Comparison of ENCODE assay signal across 12 mouse cellular contexts in genomic region chr14:76032671-76033136, GRCm38 (mm10). TPM values are rescaled to one million over a fixed set of nuclear protein-coding genes. Genes with fewer than 3 reads are reported as not detected.
A peak's percentile ranks its signal among the peaks of the same experiment; 100 is the strongest.
DNase-seq lines count a peak whose midpoint lies in the region; ATAC-seq and TF ChIP-seq lines count a peak whose summit lies in the region.
"Had no signal": no experiment of that assay in that cellular context is flagged by ENCODE, and none has a peak within 500 bp of the region (broad histone marks: within the 10 kb centered on the region; RNA-seq: fewer than 3 reads in every experiment).

No protein-coding gene starts in this region.

- peak overlapping the region; percentile 82 for H3K27ac ChIP-seq in hindbrain, embryonic 10.5 days
- peak overlapping the region; percentile 86 for H3K27ac ChIP-seq in midbrain, embryonic 11.5 days (ENCODE audit: low read depth, low read length)
- no peak overlapping the region for H3K27ac ChIP-seq in lung, postnatal 0 days (ENCODE audit: low read length)
- no peak overlapping the region for H3K27ac ChIP-seq in kidney, embryonic 15.5 days
- H3K27ac ChIP-seq: heart, embryonic 15.5 days had no signal

- TF ChIP-seq CTCF in lung, postnatal 0 days (IDR thresholded peaks at IDR 0.05) = no peak

- H3K4me2 ChIP-seq in midbrain, embryonic 11.5 days = peak overlapping the region; percentile 30
- no peak overlapping the region for H3K4me2 ChIP-seq in lung, postnatal 0 days (replicated peaks; ENCODE audit: low read depth, low read length)
- no peak overlapping the region for H3K4me2 ChIP-seq in kidney, embryonic 15.5 days
- H3K4me2 ChIP-seq: heart, embryonic 15.5 days; lung, embryonic 14.5 days had no signal

- H3K4me1 ChIP-seq in hindbrain, embryonic 10.5 days (replicated peaks) = peaks cover 44% of the 10 kb centered on the region
- H3K4me1 ChIP-seq in midbrain, embryonic 11.5 days (ENCODE audit: control insufficient read depth, insufficient read depth, low read length) = peaks cover 28% of the 10 kb centered on the region
- H3K4me1 ChIP-seq in lung, postnatal 0 days (ENCODE audit: insufficient read depth, low read depth, low read length) = no peaks in the 10 kb centered on the region
- H3K4me1 ChIP-seq in kidney, embryonic 15.5 days = peaks cover 11% of the 10 kb centered on the region

- peak; percentile 53 for DNase-seq in MN1 (ENCODE audit: low spot score)
- DNase-seq in embryo, embryonic 9.5 days (ENCODE audit: extremely low spot score) = peak; percentile 11
- peak; percentile 20 for DNase-seq in hindbrain, embryonic 10.5 days (ENCODE audit: low spot score)
- peak; percentile 90 for DNase-seq in midbrain, embryonic 11.5 days (ENCODE audit: low spot score, missing footprints)
- no peak for DNase-seq in frontal cortex, adult 2 months (ENCODE audit: extremely low spot score in 1 of 2, low spot score in 1 of 2)
- DNase-seq in lung, postnatal 0 days (ENCODE audit: low spot score) = no peak
- DNase-seq in kidney, adult 8-10 months = no peak
- DNase-seq: kidney, postnatal 10 days; lung, embryonic 14.5 days; right cerebral cortex, postnatal 25 days had no signal

- no peak for TF ChIP-seq EP300 in lung, postnatal 0 days (IDR thresholded peaks at IDR 0.05)

- H3K9me3 ChIP-seq in hindbrain, embryonic 10.5 days = no peaks in the 10 kb centered on the region
- no peaks in the 10 kb centered on the region for H3K9me3 ChIP-seq in midbrain, embryonic 11.5 days (ENCODE audit: control insufficient read depth, low read length)
- no peaks in the 10 kb centered on the region for H3K9me3 ChIP-seq in lung, postnatal 0 days (ENCODE audit: low read length)
- no peaks in the 10 kb centered on the region for H3K9me3 ChIP-seq in kidney, embryonic 15.5 days (replicated peaks)
- H3K9me3 ChIP-seq: heart, embryonic 15.5 days had no signal

- H3K4me3 ChIP-seq in hindbrain, embryonic 10.5 days = peak overlapping the region; percentile 24; the same call in 1 of the 2 replicates
- no peak overlapping the region for H3K4me3 ChIP-seq in midbrain, embryonic 11.5 days (ENCODE audit: low read depth, low read length)
- no peak overlapping the region for H3K4me3 ChIP-seq in lung, postnatal 0 days (ENCODE audit: low read depth, low read length)
- H3K4me3 ChIP-seq in kidney, embryonic 15.5 days (replicated peaks) = no peak overlapping the region
- H3K4me3 ChIP-seq: heart, embryonic 15.5 days had no signal

- ATAC-seq in midbrain, embryonic 11.5 days (ENCODE audit: low FRiP score) = peak; percentile 62
- no peak for ATAC-seq in lung, postnatal 0 days
- ATAC-seq in kidney, embryonic 15.5 days (replicated peaks; ENCODE audit: low FRiP score) = no peak

- no peaks in the 10 kb centered on the region for H3K36me3 ChIP-seq in hindbrain, embryonic 10.5 days
- H3K36me3 ChIP-seq in midbrain, embryonic 11.5 days (ENCODE audit: control insufficient read depth, insufficient read depth, low read length) = no peaks in the 10 kb centered on the region
- H3K36me3 ChIP-seq in lung, postnatal 0 days (ENCODE audit: insufficient read depth, low read length) = no peaks in the 10 kb centered on the region
- no peaks in the 10 kb centered on the region for H3K36me3 ChIP-seq in kidney, embryonic 15.5 days
- H3K36me3 ChIP-seq: heart, embryonic 15.5 days had no signal

- peaks cover 3% of the 10 kb centered on the region; the same call in 1 of the 2 replicates for H3K27me3 ChIP-seq in hindbrain, embryonic 10.5 days (ENCODE audit: insufficient read depth, poor library complexity, severe bottlenecking)
- no peaks in the 10 kb centered on the region for H3K27me3 ChIP-seq in midbrain, embryonic 11.5 days (ENCODE audit: control insufficient read depth, insufficient read depth, low read length)
- no peaks in the 10 kb centered on the region for H3K27me3 ChIP-seq in lung, postnatal 0 days (replicated peaks; ENCODE audit: insufficient read depth, low read length)
- H3K27me3 ChIP-seq in kidney, embryonic 15.5 days = no peaks in the 10 kb centered on the region
- H3K27me3 ChIP-seq: heart, embryonic 15.5 days had no signal

- H3K9ac ChIP-seq in midbrain, embryonic 11.5 days (ENCODE audit: low read length) = peak overlapping the region; percentile 3; the same call in 1 of the 2 replicates
- H3K9ac ChIP-seq in lung, postnatal 0 days (replicated peaks; ENCODE audit: low read depth) = no peak overlapping the region
- no peak overlapping the region for H3K9ac ChIP-seq in kidney, embryonic 15.5 days
- H3K9ac ChIP-seq: heart, embryonic 15.5 days; lung, embryonic 14.5 days had no signal

- WGBS in hindbrain, embryonic 10.5 days = 43% methylated on average over 7 of the region's 7 CpGs
- 37% methylated on average over 7 of the region's 7 CpGs for WGBS in midbrain, embryonic 11.5 days
- WGBS in lung, postnatal 0 days = 65% methylated on average over 7 of the region's 7 CpGs
- WGBS in kidney, embryonic 15.5 days = 42% methylated on average over 7 of the region's 7 CpGs

RNA-seq across cellular contexts. Expression of gene Gtf2f2, which starts 22.0 kb away (rescaled TPM):
- 47.8 and 56.1 TPM in 2 replicates for polyA plus RNA-seq in hindbrain, embryonic 10.5 days (2016; fragmentation: Nextera tagmentation; extraction: Ambion mirVana)
- 59.3 and 66.7 TPM in 2 replicates for polyA plus RNA-seq in midbrain, embryonic 11.5 days (2014; fragmentation: Nextera tagmentation; extraction: Ambion mirVana)
- polyA plus RNA-seq in frontal cortex, adult 2 months (2012; rRNA removed) = 14.5 and 16.5 TPM in 2 replicates
- polyA plus RNA-seq in lung, postnatal 0 days (2015; fragmentation: Nextera tagmentation; extraction: Ambion mirVana) = 21.4 and 21.7 TPM in 2 replicates
- 37.9 and 39.5 TPM in 2 replicates for polyA plus RNA-seq in kidney, embryonic 15.5 days (2015; fragmentation: Nextera tagmentation; extraction: Ambion mirVana)

Comparison
In these comparisons a context has a peak if more than half of its experiments do, and no peak if none do; other contexts are left out.
1. DNase-seq: peak in MN1 (single experiment), embryo, embryonic 9.5 days (single experiment), hindbrain, embryonic 10.5 days (single experiment) and midbrain, embryonic 11.5 days (single experiment); none in frontal cortex, adult 2 months (0 of 2), lung, postnatal 0 days (single experiment) and kidney, adult 8-10 months (0 of 2).
2. H3K27ac ChIP-seq: peak in hindbrain, embryonic 10.5 days (single experiment) and midbrain, embryonic 11.5 days (single experiment); none in lung, postnatal 0 days (single experiment) and kidney, embryonic 15.5 days (single experiment).